Mouse (Mus musculus): ENCODE measurements at regions not wholly inside any gene's neighbourhood (a gene's known extent, or its start where the extent isn't known, plus 50 kb on each side); places are given as distances from the start of the nearest gene placed in this dataset.

DNA sequence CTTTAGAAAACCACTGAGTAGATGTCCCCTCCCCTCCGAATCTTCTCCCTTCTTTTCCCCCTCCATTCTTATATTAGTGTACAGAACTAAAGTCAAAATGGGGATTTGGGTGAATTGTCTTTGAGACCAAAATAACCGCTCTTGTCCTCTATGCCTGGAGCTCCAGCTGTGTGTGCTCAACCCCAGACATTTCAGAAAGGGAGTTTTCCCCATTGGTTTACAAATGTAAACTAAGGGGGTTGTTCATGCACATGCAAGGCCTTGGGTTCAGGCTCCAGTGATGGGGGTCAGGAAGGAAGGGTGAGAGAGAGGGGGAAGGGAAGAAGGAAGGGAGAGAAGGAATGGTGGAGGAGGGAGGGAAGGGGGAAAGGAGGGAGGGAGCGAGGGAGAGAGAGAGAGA lies 117.8 kb upstream of the Mycn start:
- Histone ChIP-seq H3K9ac (ENCODE audit: low read depth, low read length) (no peak overlapping the region), H3K27ac (ENCODE audit: low read depth, low read length) (no peak overlapping the region), H3K4me1 (replicated peaks; ENCODE audit: control insufficient read depth, insufficient read depth, low read length) (no peaks in the 10 kb centered on the region), H3K9me3 (ENCODE audit: control insufficient read depth, low read length) (no peaks in the 10 kb centered on the region), H3K4me3 (ENCODE audit: low read depth, low read length) (no peak overlapping the region), H3K4me2 (replicated peaks; ENCODE audit: low read depth, low read length) (no peak overlapping the region), H3K27me3 (ENCODE audit: control insufficient read depth, insufficient read depth, low read length) (no peaks in the 10 kb centered on the region), H3K36me3 (ENCODE audit: control insufficient read depth, insufficient read depth, low read length) (no peaks in the 10 kb centered on the region)
- no peak for ATAC-seq (ENCODE audit: low FRiP score)
- WGBS: 75% methylated on average over 2 of the region's 3 CpGs
- DNase-seq (ENCODE audit: low spot score): no peak

DNA sequence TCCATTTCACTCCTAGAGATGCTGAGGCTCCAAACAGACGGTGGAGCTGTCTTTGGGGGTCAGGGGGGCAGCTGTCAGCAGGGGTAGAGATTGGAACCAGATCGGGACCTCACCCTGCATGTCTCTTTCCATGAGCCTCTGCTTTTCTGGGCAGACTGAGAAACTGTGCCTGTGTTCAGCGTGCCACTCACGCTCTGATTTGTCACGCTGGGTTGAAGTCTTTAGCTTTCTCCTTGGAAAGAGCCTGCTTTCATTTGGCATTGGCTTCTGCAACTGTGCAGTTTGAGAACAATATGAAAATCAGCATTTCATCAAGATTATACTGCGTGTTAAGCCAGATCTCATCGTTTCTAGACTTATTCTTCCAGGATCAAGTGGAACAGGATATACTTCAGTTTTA lies 114.5 kb upstream of the Mycn start:
- Histone ChIP-seq H3K4me2 (replicated peaks; ENCODE audit: low read depth, low read length) (no peak overlapping the region), H3K9ac (ENCODE audit: low read depth, low read length) (no peak overlapping the region), H3K27me3 (ENCODE audit: control insufficient read depth, insufficient read depth, low read length) (no peaks in the 10 kb centered on the region), H3K4me3 (ENCODE audit: low read depth, low read length) (no peak overlapping the region), H3K36me3 (ENCODE audit: control insufficient read depth, insufficient read depth, low read length) (no peaks in the 10 kb centered on the region), H3K9me3 (ENCODE audit: control insufficient read depth, low read length) (no peaks in the 10 kb centered on the region), H3K27ac (ENCODE audit: low read depth, low read length) (no peak overlapping the region), H3K4me1 (replicated peaks; ENCODE audit: control insufficient read depth, insufficient read depth, low read length) (no peaks in the 10 kb centered on the region)
- 42% methylated on average over 7 of the region's 7 CpGs for WGBS
- ATAC-seq (ENCODE audit: low FRiP score) (no peak), DNase-seq (ENCODE audit: low spot score) (no peak)

DNA sequence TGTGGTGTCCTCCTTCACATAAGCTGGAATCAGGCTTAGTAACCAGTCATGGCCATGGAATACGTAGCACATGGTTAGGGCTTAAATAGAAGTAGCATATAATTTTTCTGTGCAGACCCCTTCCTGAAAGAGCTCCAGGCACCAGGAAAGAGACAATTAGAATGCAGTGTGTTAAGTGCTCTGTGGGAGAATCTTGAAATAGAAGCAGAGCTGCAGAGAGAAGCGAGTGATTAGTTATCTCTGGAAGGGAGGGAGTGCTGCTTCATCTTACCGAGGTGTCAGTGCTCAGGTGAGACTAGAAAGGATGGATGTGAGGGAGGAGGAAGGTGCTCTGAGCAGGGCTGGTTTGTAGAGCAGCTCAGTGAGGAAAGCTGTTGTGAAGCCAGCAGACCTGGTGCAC lies 112.9 kb upstream of the Mycn start:
- 78% methylated on average over 3 of the region's 3 CpGs for WGBS
- no peak overlapping the region for H3K4me2 ChIP-seq (replicated peaks; ENCODE audit: low read depth, low read length)
- no peaks in the 10 kb centered on the region for H3K4me1 ChIP-seq (replicated peaks; ENCODE audit: control insufficient read depth, insufficient read depth, low read length)
- no peaks in the 10 kb centered on the region for H3K9me3 ChIP-seq (ENCODE audit: control insufficient read depth, low read length)
- no peak overlapping the region for H3K4me3 ChIP-seq (ENCODE audit: low read depth, low read length)
- ATAC-seq (ENCODE audit: low FRiP score) (no peak), DNase-seq (ENCODE audit: low spot score) (no peak)
- no peaks in the 10 kb centered on the region for H3K36me3 ChIP-seq (ENCODE audit: control insufficient read depth, insufficient read depth, low read length)
- no peak overlapping the region for H3K9ac ChIP-seq (ENCODE audit: low read depth, low read length)
- no peaks in the 10 kb centered on the region for H3K27me3 ChIP-seq (ENCODE audit: control insufficient read depth, insufficient read depth, low read length)
- no peak overlapping the region for H3K27ac ChIP-seq (ENCODE audit: low read depth, low read length)

DNA sequence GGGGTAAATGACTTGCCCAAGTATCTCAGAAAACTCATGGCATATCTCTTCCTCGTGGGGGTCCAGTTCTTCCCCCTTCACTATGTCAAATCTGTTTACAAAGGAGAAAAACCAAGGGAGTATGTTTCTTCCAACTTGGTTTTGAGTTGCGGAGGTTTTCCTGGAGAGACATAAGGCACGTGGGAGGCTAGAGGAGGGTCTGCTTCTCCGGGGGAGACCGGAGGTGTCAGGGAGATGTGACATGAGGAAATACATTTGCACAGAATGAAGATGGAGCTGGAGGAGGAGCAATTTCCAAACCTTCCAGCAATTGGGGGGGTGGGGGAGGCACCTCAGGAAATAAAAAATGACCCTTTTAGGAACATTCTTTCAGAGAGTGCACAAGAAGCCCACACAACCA lies 112.0 kb upstream of the Mycn start:
- Histone ChIP-seq H3K4me3 (ENCODE audit: low read depth, low read length) (no peak overlapping the region), H3K4me2 (replicated peaks; ENCODE audit: low read depth, low read length) (no peak overlapping the region), H3K9ac (ENCODE audit: low read depth, low read length) (no peak overlapping the region), H3K27me3 (ENCODE audit: control insufficient read depth, insufficient read depth, low read length) (no peaks in the 10 kb centered on the region), H3K27ac (ENCODE audit: low read depth, low read length) (no peak overlapping the region), H3K4me1 (replicated peaks; ENCODE audit: control insufficient read depth, insufficient read depth, low read length) (no peaks in the 10 kb centered on the region), H3K36me3 (ENCODE audit: control insufficient read depth, insufficient read depth, low read length) (no peaks in the 10 kb centered on the region), H3K9me3 (ENCODE audit: control insufficient read depth, low read length) (no peaks in the 10 kb centered on the region)
- ATAC-seq (ENCODE audit: low FRiP score) (no peak), DNase-seq (ENCODE audit: low spot score) (no peak)
- WGBS: 81% methylated on average over 5 of the region's 5 CpGs

- H3K36me3 ChIP-seq (ENCODE audit: control insufficient read depth, insufficient read depth, low read length): no peaks in the 10 kb centered on the region
- no peak overlapping the region for H3K27ac ChIP-seq (ENCODE audit: low read depth, low read length)
- H3K4me1 ChIP-seq (replicated peaks; ENCODE audit: control insufficient read depth, insufficient read depth, low read length): 0 out of 2 replicates have a peak, but pooled peaks cover 3% of the 10 kb centered on the region
- H3K9ac ChIP-seq (ENCODE audit: low read depth, low read length): no peak overlapping the region
- 58% methylated on average over 9 of the region's 9 CpGs for WGBS
- H3K27me3 ChIP-seq (ENCODE audit: control insufficient read depth, insufficient read depth, low read length): no peaks in the 10 kb centered on the region
- ATAC-seq (ENCODE audit: low FRiP score) (no peak), DNase-seq (ENCODE audit: low spot score) (no peak)
- no peaks in the 10 kb centered on the region for H3K9me3 ChIP-seq (ENCODE audit: control insufficient read depth, low read length)
- H3K4me2 ChIP-seq (replicated peaks; ENCODE audit: low read depth, low read length): no peak overlapping the region
- H3K4me3 ChIP-seq (ENCODE audit: low read depth, low read length): no peak overlapping the region
Observed at GRCm38 (mm10) chr12:13052845-13053623, 111.3 kb upstream of the Mycn start.

- Histone ChIP-seq H3K9ac (ENCODE audit: low read depth, low read length) (no peak overlapping the region), H3K36me3 (ENCODE audit: control insufficient read depth, insufficient read depth, low read length) (no peaks in the 10 kb centered on the region), H3K4me1 (replicated peaks; ENCODE audit: control insufficient read depth, insufficient read depth, low read length) (0 out of 2 replicates have a peak, but pooled peaks cover 3% of the 10 kb centered on the region), H3K27me3 (ENCODE audit: control insufficient read depth, insufficient read depth, low read length) (no peaks in the 10 kb centered on the region), H3K4me3 (ENCODE audit: low read depth, low read length) (no peak overlapping the region), H3K27ac (ENCODE audit: low read depth, low read length) (no peak overlapping the region), H3K9me3 (ENCODE audit: control insufficient read depth, low read length) (no peaks in the 10 kb centered on the region), H3K4me2 (replicated peaks; ENCODE audit: low read depth, low read length) (no peak overlapping the region)
- 51% methylated on average over 6 of the region's 6 CpGs for WGBS
- no peak for ATAC-seq (ENCODE audit: low FRiP score)
- no peak for DNase-seq (ENCODE audit: low spot score)
Observed at GRCm38 (mm10) chr12:13052164-13052563, 110.5 kb upstream of the Mycn start.

DNA sequence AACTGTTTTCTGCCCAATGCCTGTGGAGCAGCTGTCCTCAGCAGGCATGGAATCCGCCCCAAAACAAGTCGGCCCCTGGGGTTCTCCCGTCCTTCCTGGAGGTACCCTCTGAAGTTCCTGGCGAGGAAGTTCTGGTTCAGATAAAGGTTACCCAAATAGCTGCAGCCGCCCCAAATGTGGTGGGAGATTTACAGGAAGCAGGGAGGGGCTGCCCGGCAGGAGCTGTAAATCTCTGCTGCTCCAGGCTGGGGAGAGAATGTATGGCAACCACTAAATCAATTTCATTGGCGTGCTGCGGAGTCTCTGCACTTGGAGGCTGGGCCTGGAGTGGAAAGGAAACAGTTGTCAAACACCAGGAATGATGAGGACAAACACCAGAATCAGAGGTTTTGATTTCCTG lies 107.9 kb upstream of the Mycn start:
- no peak overlapping the region for H3K9ac ChIP-seq (ENCODE audit: low read depth, low read length)
- no peaks in the 10 kb centered on the region for H3K27me3 ChIP-seq (ENCODE audit: control insufficient read depth, insufficient read depth, low read length)
- H3K4me1 ChIP-seq (replicated peaks; ENCODE audit: control insufficient read depth, insufficient read depth, low read length): 0 out of 2 replicates have a peak, but pooled peaks cover 3% of the 10 kb centered on the region
- H3K4me2 ChIP-seq (replicated peaks; ENCODE audit: low read depth, low read length): no peak overlapping the region
- no peak overlapping the region for H3K27ac ChIP-seq (ENCODE audit: low read depth, low read length)
- DNase-seq (ENCODE audit: low spot score) (no peak), ATAC-seq (ENCODE audit: low FRiP score) (no peak)
- H3K9me3 ChIP-seq (ENCODE audit: control insufficient read depth, low read length): no peaks in the 10 kb centered on the region
- no peak overlapping the region for H3K4me3 ChIP-seq (ENCODE audit: low read depth, low read length)
- H3K36me3 ChIP-seq (ENCODE audit: control insufficient read depth, insufficient read depth, low read length): no peaks in the 10 kb centered on the region
- WGBS: 45% methylated on average over 8 of the region's 8 CpGs

GRCm38 (mm10) chr12:13048168-13048727 lies 106.5 kb upstream of the Mycn start:
- Histone ChIP-seq H3K27ac (ENCODE audit: low read depth, low read length) (no peak overlapping the region), H3K9ac (ENCODE audit: low read depth, low read length) (no peak overlapping the region), H3K4me1 (replicated peaks; ENCODE audit: control insufficient read depth, insufficient read depth, low read length) (0 out of 2 replicates have a peak, but pooled peaks cover 3% of the 10 kb centered on the region), H3K4me2 (replicated peaks; ENCODE audit: low read depth, low read length) (no peak overlapping the region), H3K27me3 (ENCODE audit: control insufficient read depth, insufficient read depth, low read length) (no peaks in the 10 kb centered on the region), H3K9me3 (ENCODE audit: control insufficient read depth, low read length) (no peaks in the 10 kb centered on the region), H3K36me3 (ENCODE audit: control insufficient read depth, insufficient read depth, low read length) (no peaks in the 10 kb centered on the region), H3K4me3 (ENCODE audit: low read depth, low read length) (no peak overlapping the region)
- DNase-seq (ENCODE audit: low spot score): peak; percentile 37
- WGBS: 16% methylated on average over 13 of the region's 13 CpGs
- no peak for ATAC-seq (ENCODE audit: low FRiP score)

GRCm38 (mm10) chr12:13042934-13043333 lies 101.2 kb upstream of the Mycn start:
- no peaks in the 10 kb centered on the region for H3K36me3 ChIP-seq (ENCODE audit: control insufficient read depth, insufficient read depth, low read length)
- no peak overlapping the region for H3K27ac ChIP-seq (ENCODE audit: low read depth, low read length)
- DNase-seq (ENCODE audit: low spot score): no peak
- 57% methylated on average over 7 of the region's 7 CpGs for WGBS
- H3K4me2 ChIP-seq (replicated peaks; ENCODE audit: low read depth, low read length): no peak overlapping the region
- H3K27me3 ChIP-seq (ENCODE audit: control insufficient read depth, insufficient read depth, low read length): no peaks in the 10 kb centered on the region
- H3K9me3 ChIP-seq (ENCODE audit: control insufficient read depth, low read length): no peaks in the 10 kb centered on the region
- ATAC-seq (ENCODE audit: low FRiP score): no peak
- H3K9ac ChIP-seq (ENCODE audit: low read depth, low read length): no peak overlapping the region
- H3K4me3 ChIP-seq (ENCODE audit: low read depth, low read length): no peak overlapping the region
- H3K4me1 ChIP-seq (replicated peaks; ENCODE audit: control insufficient read depth, insufficient read depth, low read length): no peaks in the 10 kb centered on the region
